Mouse (Mus musculus) spleen, adult 12 weeks (tissue): ENCODE measurements around the gene Nppb.
A peak's percentile ranks its signal among the peaks of the same experiment; 100 is the strongest.

Experiments used
- DNase-seq: peaks from one replicate; pipeline ENCODE4 v3.0.0; 2022; ENCODE audit warnings: low spot score

The Nppb gene

DNA sequence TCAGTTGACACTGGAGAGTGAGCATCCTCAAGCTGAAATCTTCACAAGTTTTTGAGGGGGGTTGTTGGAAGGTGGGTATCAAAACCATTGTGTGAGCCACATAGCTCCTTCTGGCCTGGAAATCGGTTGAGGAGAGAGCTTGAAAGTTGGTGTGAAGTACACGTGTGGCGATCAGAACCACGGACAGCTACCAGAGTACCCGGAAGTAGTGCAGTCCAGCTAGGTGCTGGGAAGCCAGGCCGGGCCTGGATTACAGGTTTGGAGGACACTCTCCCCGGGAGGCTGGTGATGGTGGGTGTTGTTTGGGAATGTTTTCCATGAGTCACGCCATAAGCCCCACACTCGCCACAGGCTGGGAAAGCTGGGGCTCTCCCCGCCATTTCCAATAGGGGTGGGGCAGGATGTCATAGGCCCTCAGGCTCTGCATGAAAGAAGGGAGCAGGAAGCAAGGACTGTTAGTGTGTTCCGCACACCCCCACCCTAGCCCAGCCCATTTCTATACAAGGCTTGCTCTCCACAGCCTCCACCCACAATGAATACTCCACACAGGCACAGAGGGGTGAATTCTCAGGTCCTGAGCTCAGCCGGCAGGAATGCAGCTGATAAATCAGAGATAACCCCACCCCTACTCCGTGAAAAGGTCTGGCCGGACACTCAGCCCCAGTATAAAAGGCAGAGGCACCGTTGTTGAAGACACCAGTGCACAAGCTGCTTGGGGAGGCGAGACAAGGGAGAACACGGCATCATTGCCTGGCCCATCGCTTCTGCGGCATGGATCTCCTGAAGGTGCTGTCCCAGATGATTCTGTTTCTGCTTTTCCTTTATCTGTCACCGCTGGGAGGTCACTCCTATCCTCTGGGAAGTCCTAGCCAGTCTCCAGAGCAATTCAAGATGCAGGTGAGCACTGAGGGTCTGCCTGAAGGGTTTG, at the start of gene Nppb:
Nppb (plus strand) TSS at position 584 of the 928 bp plus-strand sequence.
- no peak for DNase-seq

DNA sequence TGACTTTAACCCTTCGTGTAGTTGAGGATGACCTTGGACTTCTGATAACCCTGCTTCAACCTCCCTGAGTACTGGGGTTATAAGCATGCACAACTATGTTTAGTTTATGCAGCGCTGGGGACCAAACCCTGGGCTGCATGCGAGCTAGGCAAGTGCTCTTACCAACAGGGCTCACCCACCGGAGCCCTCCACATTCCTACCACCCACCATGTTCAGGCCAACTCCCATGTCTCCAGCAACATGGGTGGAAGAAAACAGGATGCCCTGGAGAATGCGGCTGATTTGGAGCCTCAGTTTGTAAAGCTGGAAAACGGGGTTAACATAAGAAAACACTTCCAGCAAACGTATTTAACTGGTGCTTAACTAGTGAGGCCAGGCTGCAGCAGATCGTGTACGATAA, 49.7 kb upstream of the Nppb start:
- no peak for DNase-seq

DNA sequence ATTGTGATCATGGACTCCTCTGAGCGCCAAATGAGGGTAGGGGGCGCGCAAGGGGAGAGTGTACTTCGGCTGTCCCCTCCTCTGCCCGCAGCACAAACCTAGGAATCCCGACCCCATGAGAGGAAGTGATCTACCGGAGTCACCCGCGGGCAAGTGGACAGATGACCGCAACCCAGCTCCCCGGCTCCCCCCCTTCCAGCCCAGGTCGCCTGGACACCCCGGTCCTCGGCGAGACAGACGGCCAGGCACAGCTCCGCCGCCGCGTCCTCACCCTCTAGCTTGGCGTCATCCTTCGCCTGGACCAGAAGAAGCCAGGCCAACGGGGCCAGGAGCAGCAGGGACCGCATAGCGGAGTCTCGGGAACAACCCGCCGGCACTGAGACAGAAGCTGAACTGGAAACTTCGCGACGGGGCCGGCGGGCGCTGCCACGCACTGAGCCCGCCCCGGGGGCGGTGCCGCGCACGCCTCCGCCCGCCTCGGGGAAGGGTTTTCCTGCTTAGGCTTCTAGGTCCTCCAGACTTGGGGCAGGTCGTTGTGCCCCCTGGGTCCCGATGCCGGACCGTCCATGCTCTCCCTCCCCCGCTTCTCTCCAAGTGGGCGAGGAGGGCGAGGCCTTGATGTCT, 49.1 kb upstream of the Nppb start, which contains the start of gene Plod1:
Plod1 (minus strand) TSS at position 437 of the 624 bp plus-strand sequence.
- peak; percentile 61 for DNase-seq

DNA sequence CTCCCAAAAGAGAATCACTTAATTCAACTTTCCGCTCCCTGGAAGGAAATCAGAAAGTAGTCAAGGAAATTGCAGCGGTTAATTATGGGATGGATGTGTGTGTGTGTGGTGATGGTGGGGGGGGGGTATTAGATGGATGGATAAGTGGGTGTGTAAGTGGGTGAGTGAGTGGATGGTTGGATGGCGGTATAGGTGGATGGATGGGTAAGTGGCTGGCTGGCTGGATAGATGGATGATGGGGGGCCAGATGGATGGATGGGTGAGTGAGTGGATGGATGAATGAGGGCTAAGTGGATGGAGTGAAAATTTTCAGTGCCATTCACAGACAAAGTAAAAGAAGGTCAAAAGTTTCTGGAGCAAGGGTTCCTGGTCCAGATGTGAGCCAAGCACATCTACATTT, 48.6 kb upstream of the Nppb start:
- DNase-seq: no peak

DNA sequence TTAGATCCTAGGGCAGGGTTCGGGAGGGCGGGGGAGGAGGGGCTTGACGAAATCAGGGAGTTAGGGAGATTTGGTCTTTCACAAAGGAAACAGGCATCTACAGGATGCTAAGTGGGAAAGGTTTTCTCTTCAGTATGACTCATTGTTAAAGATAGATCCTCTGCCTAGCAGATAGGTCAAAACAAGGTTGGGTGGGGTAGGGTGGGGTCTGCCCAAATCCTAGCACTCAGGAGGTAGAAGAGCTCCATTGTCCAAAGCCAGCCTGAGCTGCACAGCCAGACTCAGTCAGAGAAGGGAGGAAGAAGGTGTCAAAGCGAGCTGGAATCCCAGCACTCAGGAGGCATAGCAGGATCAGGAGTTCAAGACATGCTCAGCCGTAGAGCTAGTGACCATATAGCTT, 48.1 kb upstream of the Nppb start:
- DNase-seq: no peak

DNA sequence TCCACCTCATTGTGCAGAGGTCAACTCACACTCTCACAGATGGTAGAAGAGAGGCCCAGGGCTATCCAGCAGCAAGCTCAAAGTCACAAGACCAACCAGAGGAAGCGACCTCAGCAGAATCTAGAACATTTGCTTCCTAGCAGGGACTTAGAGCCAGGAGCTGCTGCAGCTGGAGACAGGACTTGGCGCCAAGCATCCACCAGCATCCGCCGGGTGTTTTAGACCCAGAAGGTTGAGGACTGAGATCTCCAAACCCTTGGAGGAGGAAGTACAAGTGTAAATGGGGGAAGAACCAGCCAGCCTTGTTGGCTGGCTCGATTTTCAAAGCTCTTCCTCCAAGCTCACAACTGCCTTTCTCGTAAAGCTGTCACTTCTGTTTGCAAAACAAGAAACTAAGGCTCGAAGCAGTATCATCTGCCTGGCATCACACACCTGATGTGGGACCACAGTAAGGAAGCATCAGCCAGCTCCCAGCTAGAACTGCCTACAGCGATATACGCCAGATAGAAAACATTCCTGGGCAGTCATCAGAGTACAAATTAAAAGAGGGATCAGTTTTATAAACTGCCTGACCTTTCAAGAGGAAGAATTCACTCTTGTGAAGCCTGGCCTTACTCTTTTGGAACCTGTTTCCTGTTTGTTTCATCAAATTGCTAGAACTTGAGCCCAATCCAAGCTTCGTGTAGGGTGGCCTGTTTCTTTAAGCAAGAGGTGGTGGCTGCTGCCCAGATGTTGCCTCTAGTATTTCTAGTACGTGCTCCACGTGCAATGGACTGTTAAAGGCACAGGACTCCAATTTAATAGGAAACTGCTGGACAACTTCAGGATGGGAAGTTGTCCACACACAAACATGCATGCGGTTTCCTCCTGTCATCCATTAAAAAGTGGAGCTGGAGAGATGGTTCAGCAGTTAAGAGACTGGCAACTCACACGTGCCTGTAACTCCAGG, 47.2 kb upstream of the Nppb start:
- DNase-seq: no peak

DNA sequence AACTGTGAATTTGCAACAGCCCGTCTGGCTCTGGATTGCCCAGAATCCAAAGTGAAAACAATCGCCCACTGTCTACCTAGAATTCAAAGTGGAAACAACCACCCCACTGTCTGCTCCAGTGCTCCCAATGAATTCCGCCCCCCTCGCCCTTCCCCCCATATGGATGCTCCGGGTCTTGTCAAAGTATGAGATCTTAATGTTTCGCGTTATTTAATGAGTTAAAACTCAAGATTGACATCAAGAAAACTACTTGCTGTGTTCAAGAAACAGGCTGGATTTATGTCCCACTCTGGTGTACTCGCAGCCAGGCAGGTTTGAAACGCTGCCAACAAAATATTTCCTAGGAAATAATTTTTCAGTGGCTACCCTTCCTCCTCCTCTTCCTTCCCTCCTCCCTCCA, 45.5 kb upstream of the Nppb start:
- no peak for DNase-seq

DNA sequence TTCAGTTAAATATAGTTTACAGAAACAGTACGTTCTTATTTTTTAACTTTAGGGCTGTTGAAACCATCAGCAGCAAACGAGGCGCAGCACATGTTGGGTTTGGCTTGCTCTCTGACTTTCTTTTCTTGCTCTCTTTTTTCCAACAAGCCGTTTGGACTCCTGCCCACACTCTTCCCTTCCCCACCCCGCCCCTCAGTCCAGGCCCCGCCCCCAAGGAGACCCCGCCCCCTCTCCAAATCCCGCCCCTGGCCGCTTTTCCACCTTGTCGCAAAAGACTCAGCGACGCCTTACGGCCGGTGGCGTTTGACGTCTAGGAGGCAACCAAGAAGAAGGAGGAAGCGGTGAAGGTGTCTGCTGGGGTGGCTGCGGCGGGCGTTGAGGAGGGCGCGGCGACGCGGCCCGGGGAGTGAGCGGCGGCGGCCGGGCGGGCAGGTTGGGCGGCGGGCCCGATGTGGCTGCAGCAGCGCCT, 45.0 kb upstream of the Nppb start, which contains the start of gene 2510039O18Rik:
2510039O18Rik (plus strand) TSS at position 320 of the 469 bp plus-strand sequence.
- peak; percentile 64 for DNase-seq

DNA sequence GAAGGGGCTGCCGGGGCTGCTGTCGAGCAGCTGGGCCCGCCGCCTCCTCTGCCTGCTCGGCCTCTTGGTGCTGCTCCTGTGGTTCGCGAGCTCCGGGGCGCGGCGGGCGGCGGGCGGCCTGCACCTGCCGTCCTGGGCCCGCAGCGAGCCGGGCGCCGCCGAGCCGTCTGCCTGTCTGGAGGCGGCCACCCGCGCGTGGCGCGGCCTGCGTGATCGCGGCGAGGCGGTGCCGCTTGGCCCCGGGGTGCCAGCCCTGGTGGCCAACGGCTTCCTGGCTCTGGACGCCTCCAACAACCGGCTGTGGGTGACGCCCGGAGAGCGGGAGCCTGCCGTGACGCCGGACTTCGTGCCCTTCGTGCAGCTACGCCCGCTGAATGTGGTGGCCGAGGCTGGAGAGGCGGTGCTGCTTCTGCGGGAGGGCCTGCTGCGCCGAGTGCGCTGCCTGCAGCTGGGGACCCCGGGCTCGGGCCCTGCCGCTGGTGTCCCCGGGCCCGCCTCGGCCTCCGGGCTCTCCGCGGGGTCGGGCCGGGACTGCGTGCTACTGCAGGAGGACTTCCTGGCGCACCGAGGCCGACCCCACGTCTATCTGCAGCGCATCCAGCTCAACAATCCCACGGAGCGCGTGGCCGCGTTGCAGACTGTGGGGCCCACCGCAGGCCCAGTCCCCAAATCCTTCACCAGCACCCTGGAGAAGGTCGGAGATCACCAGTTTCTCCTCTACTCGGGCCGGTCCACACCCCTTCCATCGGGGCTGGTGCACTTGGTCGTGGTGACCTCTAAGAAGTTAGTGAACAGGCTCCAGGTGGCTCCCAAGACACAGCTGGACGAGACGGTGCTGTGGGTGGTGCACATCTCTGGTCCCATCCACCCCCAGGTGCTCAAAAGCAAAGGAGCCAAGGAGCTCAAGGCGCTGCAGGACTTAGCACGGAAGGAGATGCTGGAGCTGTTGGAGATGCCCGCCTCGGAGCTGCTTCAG, 44.3 kb upstream of the Nppb start:
- DNase-seq: peak; percentile 42

DNA sequence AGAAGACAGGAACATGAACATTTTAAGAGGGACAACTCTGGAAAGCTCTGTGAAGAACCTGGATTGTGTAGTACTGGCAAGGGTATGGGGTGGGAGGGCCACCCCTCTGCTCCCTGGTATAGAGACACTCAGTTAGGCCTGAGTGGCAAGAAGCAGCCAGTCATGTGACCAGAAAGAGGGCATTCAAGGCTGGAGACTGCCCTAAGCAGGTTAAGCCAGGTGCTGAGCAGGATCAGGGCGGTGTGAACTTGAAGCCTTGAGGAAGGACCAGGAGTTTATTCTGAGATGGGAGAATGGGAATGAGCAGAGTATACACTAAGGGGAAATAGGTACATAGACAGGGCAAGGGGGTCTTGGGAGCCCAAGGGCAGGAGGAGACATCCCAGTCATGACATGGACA, 42.6 kb upstream of the Nppb start:
- DNase-seq: no peak

DNA sequence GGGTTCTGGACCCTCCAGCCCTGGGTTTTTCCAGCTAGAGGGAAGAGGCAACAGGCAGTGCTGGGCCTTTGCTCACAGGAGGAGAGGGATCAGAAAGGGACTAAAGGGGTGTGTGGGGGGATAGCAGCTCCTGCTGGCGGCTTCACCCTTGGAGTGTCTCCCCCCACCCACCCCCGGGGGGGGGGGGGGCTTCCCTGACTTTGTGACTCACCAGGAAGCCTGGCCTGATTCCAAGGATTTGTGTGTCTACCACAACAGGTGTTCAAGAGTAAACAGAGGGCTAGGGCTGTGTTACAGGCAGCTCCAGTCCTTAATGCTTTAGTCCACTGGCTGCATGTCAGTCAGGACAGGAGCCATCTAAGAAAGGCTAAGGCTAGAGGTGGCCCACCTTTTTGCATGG, 38.1 kb upstream of the Nppb start:
- DNase-seq: no peak

DNA sequence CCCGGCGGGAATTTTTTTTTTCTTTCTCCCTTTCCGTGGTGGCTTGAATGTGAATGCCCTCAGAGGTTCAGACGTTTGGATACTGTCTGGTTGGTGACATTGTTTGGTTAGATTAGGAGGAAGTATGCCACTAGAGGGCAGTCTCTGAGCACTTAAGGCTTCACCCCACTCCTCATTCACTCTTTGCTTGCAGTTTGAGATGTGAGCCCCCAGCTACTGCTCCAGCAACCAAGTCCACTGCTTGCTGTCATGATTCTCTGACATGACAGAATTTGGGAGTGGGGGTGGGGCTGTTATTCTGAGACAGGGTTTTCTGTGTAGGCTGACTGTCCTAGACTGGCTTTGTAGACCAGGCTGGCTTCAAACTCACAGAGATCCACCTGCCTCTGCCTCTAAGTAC, 32.0 kb upstream of the Nppb start:
- no peak for DNase-seq

DNA sequence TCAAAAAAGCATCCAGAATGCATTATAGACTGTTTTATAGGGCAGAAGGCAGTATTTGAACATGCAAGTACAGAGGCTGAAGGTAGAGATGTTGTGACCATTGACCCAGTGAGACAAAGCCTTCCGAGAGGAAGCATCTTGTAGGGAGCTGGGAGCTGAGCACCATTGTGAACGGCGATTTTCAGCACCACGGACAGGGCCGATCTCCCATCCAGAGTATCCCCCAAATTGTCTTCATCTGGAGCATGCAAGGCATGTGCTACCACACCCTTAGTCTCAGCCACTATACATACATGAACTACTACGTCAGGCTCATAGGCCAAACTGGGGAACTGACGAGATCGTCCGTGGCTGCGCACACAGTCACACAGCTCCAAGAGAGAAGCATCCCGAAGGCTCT, 28.4 kb upstream of the Nppb start:
- no peak for DNase-seq

DNA sequence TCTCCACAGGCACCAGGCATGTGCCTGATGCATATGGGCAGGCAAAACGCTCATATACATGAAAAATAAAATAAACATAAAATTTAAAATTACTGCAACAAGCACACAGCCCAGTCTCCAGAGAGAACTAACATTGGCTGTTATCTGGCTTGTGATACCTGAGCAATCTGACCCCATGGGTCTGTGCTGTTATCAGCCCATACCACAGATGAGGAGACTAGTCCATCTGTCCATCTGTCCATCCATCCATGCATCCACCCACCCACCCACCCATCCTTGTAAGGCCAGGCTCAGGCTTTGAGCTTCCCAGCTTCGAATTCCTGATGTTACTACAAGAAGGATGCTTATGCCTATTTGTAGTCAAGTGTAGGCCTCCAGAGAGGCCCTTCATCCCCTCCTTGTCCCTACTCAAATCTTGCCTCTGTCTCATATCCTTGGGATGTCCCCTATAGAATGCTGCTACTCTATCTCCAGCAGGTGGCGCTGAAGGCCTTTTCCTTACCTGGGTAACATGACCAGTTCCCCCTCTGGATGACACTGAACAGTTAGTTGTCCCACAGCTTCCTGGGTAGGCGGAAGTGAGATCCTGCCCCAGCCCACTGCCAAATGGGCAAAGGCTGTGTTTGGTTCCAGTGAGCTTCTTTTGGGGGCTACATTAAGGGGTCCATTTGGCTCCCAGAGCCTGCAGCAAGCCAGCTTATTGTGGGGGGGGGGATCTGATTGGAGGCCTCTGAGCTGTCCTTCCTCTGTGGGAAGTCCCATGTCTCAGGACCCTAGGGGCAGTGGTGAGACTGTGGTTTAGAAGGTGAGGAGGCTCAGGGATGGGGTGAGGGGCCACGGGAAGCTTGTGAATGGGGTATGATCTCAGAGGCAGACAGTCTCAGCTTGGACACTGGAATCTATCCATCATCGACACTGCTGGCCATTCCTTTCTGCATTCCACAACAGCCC, 25.4 kb upstream of the Nppb start:
- no peak for DNase-seq

DNA sequence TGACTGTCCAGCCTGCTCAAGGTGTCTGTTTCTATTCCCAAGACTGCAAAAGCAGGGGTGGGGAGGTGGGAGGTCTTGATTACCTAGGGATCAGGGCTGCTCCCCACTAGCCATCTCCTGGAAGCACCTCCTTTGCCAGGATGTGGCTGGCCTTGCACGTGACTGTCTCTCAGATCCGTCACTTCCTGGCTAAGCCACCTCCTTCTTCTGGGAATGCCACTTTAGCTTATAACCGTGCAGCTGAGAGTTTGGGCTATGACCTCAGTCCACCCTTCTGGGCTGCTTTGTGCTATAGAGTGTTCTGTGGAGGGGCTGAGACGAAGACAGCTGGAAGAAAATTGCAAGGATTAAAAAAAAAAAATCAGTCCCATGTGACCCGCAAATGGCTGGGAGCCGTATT, 22.8 kb upstream of the Nppb start:
- DNase-seq: no peak

DNA sequence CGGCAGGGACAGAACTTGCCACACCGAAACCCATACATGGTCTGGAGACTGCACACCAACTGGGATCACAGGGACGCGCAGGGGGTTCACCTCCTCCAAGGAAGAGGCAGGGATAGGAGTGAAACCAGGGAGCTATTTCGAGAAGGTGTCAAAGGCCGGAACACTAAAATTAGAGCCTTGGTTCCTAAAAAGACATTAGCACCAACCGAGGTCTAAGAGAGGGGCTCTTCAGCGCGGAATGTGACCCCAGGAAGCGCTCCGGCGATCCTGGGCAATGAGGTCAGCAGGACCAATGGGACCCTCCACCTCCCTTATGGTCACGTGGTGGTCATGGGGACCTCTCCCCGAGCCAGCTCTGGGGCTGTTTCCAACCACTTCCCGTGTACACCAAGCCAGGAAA, 22.0 kb upstream of the Nppb start:
- no peak for DNase-seq

DNA sequence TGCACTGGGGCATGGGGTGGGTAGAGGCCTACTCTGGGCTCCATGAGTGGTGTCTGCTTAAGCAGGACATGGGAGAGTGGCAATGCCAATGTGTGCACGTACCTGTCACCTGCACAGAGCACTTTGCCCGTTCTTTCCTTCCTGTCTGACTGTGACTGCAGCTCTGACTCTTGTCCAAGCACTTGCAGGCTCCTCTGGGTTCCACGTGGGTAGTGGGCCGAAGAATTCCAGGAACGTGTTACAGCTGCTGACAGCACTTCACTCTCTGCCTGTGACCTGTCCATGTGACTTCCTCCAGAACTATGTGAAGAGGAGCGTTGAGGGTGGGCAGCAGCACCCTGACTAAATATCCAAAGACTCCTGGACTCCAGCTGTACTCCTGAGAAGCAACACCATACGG, 19.9 kb upstream of the Nppb start:
- DNase-seq: no peak

DNA sequence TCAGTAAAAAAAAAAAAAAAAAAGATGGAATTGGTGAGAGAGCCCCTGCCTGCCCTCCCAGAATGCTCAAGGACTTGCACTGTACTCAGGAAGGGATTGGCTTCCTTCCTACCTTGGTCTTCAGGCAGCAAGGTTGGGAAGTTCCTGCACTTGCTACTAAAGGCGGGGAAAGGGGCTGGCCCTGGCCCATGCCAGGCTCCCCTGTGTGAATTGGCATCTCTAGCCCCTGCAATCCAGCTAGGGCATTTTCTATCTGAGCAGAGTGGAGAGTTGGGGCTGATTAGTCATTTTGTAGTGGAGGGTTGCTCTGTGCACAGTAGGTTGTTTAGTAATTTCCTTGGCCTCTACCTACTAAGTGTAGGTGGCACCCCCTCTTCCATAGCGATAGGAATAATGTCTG, 16.8 kb upstream of the Nppb start:
- DNase-seq: no peak

DNA sequence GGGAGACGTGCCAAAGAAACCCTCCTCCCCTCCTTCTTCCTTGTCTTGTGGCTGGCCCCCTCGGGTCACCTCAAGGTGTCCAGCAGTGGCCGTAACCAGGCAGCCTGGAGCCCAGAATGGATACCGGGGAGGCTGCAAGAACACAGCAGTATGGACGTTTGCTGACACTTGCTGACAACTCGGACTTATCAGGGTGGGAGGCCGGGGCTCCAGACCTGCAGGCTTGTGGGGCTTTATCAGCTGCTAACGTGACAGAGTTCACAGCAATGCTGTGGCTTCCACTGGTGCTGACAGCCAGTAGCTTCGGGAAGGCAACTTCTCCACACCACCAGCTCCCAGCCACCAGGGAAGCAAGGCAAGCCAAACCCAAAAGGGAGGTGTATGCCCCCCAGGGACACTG, 16.3 kb upstream of the Nppb start:
- DNase-seq: no peak

DNA sequence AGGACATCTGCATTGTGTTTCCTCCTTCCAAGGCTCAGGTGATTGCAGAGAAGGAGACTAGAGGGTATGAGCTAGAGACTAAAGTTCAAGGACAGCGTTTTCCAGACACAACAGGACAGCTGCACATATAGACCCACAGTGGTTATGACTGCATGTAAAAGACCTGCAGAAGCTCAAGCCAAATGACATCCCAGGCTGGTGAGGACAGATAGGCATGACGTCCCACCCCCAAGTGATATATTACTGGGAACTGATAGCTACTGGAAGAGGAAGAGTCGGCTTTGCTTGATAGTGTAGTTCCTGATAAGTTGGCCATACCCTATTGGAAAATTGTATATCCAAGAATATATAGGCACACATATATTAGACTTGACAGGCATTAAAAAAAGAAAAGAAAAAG, 9.4 kb upstream of the Nppb start:
- no peak for DNase-seq
